Mouse (Mus musculus) small intestine, adult 2 months (tissue): ENCODE measurements around the gene Arpin.

ENCODE experiments used
- CTCF ChIP-seq: fragments of 200-500 bp; IDR thresholded peaks from 2 replicates; pipeline ENCODE4 v1.5.1; 2012; ENCODE audit warnings: low read depth, mild to moderate bottlenecking, control low read depth, inconsistent platforms, low read length, moderate library complexity, mixed read lengths; ENCODE audit not compliant: insufficient replicate concordance, insufficient read length; ENCODE audit errors: extremely low read depth
- POLR2A ChIP-seq: fragments of 200-500 bp; IDR thresholded peaks from 2 replicates; pipeline ENCODE4 v1.6.1; 2012; ENCODE audit warnings: low read depth, mild to moderate bottlenecking, control low read depth, inconsistent platforms, low read length, moderate library complexity

DNA sequence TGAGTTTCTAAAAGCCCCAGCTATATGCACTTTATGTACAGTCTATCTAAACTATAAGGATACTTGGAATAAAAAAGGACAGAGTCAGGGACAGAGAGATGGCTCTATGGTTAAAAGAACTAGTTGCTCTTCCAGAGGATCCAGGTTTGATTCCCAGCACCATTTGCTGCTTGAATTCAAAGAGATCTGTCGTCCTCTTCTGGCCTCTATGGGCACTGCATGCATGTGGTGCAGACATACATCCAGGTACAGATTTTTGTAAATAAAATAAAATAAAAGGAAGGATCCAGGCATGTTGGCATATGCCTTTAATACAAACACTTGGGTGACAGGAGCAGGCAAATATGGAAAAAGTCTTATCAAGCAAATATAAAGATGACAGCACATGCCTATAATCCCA lies 26.4 kb upstream of the Arpin start:
- TF ChIP-seq POLR2A: no peak
- TF ChIP-seq CTCF: no peak
